Mouse (Mus musculus): ENCODE measurements around the gene Tlcd1.
"Not testable (repeated sequence)": the region's sequence is repeated elsewhere in the genome, so short reads cannot be mapped to it uniquely, and the experiment has no call there.

The Tlcd1 gene

GRCm38 (mm10) chr11:78177437-78177836 is 926 bp downstream of the Tlcd1 start:
- DNase-seq (ENCODE audit: low spot score in 2 of 2), result peak; percentile 62 to 82

DNA sequence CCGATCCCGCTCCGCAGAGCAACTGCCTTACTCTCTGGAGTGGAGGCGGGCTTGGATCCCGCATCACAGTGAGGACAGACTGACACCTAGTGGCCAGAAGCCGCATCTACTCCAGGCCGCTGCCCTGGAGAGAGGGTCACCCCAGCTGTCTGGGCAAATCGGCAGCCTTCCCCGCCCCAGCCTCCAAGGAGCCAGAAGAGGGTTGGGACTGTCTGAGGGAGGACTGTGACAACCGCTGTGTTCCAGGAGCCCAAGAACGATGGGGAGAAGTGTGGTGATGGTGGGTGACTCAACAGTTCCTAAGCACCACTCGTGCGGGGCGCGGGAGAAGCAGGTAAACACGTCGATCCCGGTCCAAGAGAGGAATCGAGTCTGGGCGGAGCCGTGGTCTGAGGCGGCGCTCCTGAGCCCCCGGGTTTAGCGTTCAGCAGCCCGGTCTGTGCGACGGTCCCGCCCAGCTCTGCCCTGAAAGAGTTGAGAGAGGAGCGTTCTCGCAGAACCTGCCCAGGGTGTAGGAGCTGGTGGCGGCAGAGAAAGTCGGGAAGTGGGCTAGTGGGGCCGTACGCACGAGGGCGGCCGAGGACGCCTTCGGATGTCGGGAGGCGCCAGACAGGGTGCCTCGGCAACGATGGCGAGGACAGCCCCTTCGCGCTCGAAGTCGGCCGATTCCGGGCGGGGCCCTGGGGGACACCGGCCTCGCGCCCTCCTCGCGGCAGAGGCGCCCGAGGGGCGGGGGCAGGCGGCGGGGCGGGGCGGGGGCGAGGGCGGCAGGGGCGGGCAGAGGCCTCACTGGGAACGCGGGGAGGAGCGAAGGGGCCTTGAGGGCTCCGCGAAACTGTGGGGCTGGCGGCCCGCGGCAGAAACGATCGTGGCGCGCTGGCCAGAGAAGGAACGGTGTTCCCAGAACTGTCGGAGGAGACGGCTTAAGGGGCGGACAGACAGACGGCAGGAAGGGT is 1.7 kb downstream of the Tlcd1 start:
- peak; percentile 96 to 98 for DNase-seq (ENCODE audit: low spot score in 2 of 2)

- DNase-seq (ENCODE audit: low spot score in 2 of 2), result peak; percentile 63 to 81
Measured at GRCm38 (mm10) chr11:78178859-78179437, 2.4 kb downstream of the Tlcd1 start.

- DNase-seq (ENCODE audit: low spot score in 2 of 2), result no peak
Measured at GRCm38 (mm10) chr11:78179438-78179999, 3.0 kb downstream of the Tlcd1 start.

- no peak for DNase-seq (ENCODE audit: low spot score in 2 of 2)
Measured at GRCm38 (mm10) chr11:78180081-78180761, 3.7 kb downstream of the Tlcd1 start.

GRCm38 (mm10) chr11:78181830-78182357 is 5.4 kb downstream of the Tlcd1 start:
- DNase-seq (ENCODE audit: low spot score in 2 of 2), result no peak

GRCm38 (mm10) chr11:78182450-78182849 is 5.9 kb downstream of the Tlcd1 start:
- no peak for DNase-seq (ENCODE audit: low spot score in 2 of 2)

DNA sequence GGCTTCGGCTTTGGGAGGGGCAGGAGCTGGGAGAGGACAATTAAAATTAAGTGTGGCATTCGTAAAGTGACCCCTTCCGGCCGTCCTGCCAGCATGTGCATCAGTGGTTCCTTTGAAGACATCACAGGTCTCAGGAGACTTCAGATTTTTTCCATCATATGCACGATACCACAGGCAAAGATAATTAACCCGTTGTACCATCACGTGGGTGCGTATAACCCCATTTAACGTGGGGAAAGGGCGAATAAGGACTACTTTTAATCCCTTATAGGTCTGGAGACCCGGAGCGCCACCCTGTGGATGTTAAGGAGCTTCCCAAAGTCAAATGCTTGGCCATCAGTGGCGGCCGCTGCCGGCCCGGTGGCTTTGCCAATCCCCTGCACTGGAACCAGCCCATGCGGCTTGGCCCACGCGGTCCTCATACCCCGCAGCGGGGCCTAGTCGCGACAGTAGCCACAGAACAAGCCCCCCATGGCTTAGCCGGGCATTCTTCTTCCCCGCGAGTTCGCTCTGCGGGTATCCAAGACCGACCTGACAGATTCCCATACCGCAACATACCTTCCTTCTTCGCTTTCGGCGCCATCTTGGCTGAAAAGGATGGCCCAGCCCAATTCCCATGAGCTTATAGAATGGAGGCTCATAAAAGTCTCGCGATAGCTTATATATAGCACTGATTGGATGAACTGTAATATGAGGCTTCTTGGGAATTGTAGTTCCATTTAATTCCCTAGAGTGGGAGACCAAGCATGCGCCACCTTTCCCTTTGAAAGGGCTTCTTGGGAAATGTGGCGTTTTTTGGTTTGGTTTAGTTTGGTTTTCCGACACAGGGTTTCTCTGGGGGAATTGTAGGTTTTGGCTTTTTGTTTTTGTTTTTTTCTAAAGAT is 6.7 kb downstream of the Tlcd1 start, which contains the start of gene Rpl23a:
TSS of gene Rpl23a (minus strand) at position 624 of the 884 bp plus-strand sequence.
- DNase-seq (ENCODE audit: low spot score in 2 of 2), result peak; percentile 76 to 87

- no peak for DNase-seq (ENCODE audit: low spot score in 2 of 2)
Measured at GRCm38 (mm10) chr11:78183884-78184514, 7.5 kb downstream of the Tlcd1 start.

DNA sequence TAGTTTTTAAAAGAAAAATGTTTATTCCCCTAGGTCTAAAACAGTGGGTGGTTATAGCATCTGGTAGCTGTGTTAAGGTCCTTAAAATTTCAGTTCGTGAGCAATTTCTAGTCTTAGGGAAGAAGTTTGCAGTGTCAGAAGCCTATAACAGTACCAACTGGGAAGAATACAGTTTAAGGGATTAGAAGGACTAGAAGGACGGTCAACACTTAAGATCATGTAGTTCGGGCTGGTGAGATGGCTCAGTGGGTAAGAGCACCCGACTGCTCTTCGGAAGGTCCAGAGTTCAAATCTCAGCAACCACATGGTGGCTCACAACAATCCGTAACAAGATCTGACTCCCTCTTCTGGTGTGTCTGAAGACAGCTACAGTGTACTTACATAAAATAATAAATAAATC is 8.2 kb downstream of the Tlcd1 start:
- DNase-seq (ENCODE audit: low spot score in 2 of 2), result not testable (repeated sequence)

- no peak for DNase-seq (ENCODE audit: low spot score in 2 of 2)
Measured at GRCm38 (mm10) chr11:78188331-78189233, 12.1 kb downstream of the Tlcd1 start, which contains the start of gene Rab34. Gene Rab34 (plus strand): TSS chr11:78188430.

DNA sequence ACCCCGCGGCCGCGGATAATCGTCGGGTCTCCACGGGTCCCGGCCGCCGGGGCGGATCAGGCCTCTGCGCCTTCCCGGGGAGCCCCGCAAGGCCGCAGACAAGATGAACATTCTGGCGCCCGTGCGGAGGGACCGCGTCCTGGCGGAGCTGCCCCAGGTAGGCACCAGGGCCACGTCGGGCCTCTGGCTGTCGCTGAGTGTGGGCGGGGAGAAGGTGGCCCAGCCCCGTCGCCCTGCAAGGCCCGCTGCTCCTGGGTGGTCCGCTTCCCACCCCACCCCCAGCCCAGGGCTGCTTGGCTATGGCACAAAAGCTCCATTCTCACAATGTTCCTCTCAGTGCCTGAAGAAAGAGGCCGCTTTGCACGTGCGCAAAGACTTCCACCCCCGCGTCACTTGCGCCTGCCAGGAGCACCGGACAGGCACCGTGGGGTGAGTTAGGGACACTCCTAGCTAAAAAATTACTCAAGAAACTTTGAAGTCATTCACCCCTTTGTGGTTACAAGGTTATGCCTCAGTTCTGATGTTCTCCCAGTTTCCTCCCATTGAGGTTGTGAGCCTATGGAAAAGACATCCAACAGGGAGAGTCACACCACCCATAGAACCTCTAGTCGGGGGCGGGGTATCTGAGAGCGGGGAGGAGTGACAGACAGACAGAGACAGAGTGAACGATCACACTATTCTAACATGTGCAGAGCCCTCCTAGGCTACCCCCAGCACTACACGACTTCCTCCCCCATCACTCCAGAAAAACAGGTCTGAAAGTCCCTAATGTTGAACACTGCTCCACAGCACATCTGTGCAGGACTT is 12.9 kb downstream of the Tlcd1 start:
- DNase-seq (ENCODE audit: low spot score in 2 of 2), result peak in 1 of 2 experiments; percentile 69

DNA sequence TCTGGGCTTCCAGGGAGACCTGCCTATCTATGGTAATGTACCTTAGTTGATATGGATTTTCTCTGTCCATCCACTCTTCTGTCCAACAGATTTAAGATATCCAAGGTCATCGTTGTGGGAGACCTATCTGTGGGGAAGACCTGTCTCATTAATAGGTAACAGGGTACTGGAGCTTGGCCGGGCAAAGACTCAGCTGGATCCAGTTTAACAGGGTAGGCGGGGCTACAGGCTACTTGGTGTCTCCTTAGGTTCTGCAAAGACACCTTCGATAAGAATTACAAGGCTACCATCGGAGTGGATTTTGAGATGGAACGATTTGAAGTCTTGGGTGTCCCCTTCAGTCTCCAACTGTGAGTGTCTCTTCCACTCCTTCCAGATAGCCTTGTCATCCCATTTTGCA is 13.5 kb downstream of the Tlcd1 start:
- no peak for DNase-seq (ENCODE audit: low spot score in 2 of 2)

DNA sequence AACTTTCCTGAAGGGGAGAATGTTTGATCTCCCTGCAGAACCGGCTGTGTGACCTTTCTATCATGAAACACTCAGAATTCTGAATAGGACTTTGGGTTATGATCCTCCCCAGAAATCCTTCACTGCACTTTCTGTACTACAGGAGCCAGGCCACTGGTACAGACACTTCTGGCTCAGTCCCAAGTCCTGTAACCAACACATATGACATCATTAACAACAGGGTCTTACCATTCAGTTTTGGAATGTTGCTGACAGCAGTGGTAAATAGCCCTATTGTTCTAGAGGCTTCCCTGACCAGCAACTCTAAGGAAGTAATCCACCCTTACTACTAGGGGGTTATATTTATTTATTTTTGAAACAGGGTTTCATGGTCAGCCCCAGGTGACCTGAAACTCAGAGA is 16.6 kb downstream of the Tlcd1 start, which contains the start of gene Proca1:
TSS of gene Proca1 (plus strand) at position 280 of the 400 bp plus-strand sequence.
- no peak for DNase-seq (ENCODE audit: low spot score in 2 of 2)

DNA sequence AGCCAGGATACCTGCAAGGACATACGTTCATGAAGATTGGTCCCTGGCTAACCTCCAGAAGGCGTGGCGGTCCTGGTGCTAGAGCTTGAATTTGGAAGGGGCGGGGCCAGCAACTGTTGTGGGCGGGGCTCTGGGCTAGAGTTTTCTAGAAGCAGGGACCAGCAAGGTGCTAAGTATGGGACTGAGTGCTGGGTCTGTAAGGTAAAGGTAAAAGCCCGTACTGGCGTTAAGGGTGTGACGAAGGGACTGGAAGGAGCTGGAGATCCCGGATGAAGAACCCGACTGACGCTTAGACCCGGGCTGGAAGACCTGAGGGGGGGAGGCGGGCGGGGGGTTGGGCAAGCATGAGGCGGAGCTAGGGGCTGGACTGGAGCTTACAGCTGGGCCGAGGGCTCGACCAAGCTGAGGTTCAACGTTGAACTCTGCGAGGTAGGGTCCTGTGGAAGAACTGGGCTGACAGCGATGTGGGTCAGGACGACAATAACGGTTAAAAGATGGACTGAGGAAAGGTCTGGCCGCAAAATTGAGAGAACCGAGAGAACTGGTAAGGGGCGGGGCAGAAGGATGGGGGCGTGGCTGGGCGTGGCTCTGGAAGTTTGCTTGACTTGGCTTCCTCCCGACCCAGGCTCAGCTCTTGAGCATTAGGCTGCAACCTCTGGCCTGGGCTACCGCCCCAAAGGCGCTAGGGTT is 18.0 kb downstream of the Tlcd1 start:
- peak; percentile 83 to 89 for DNase-seq (ENCODE audit: low spot score in 2 of 2)

GRCm38 (mm10) chr11:78195101-78195863 is 18.8 kb downstream of the Tlcd1 start:
- DNase-seq (ENCODE audit: low spot score in 2 of 2), result no peak

DNA sequence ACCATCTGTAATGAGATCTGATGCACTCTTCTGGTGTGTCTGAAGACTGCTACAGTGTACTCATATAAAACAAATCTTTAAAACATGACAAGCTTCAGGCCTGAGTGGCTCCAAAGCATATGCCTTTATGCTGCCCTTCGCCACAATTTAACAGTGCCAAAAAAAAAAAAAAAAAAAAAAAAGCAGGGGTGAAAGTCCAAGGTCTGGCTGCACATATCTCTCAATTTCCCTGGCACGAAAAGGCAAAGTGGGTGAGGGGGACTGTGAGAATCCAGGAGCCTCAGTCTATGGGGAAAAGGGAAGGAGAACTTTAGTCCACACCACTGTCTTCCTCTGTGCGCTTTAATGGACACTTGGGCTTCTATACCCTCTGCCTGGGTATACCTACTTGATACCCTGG is 25.9 kb downstream of the Tlcd1 start:
- no peak for DNase-seq (ENCODE audit: low spot score in 2 of 2)
